Mouse (Mus musculus): Measurements from ENCODE around the gene Ppp1r13l.

- TF ChIP-seq POLR2A (IDR thresholded peaks at IDR 0.05; ENCODE audit: low read depth, low read length), result no peak
- no peak; the same call in 1 of the 2 replicates for TF ChIP-seq CTCF (conservative IDR thresholded peaks at IDR 0.05; ENCODE audit: insufficient read depth, insufficient read length, low read depth, low read length)
Measured at GRCm38 (mm10) chr7:19319906-19320305, 39.6 kb upstream of the Ppp1r13l start.

Measured in kidney, adult 2 months (tissue).